Comparison of ENCODE assay signal across 8 mouse cellular contexts in the genomic region with DNA sequence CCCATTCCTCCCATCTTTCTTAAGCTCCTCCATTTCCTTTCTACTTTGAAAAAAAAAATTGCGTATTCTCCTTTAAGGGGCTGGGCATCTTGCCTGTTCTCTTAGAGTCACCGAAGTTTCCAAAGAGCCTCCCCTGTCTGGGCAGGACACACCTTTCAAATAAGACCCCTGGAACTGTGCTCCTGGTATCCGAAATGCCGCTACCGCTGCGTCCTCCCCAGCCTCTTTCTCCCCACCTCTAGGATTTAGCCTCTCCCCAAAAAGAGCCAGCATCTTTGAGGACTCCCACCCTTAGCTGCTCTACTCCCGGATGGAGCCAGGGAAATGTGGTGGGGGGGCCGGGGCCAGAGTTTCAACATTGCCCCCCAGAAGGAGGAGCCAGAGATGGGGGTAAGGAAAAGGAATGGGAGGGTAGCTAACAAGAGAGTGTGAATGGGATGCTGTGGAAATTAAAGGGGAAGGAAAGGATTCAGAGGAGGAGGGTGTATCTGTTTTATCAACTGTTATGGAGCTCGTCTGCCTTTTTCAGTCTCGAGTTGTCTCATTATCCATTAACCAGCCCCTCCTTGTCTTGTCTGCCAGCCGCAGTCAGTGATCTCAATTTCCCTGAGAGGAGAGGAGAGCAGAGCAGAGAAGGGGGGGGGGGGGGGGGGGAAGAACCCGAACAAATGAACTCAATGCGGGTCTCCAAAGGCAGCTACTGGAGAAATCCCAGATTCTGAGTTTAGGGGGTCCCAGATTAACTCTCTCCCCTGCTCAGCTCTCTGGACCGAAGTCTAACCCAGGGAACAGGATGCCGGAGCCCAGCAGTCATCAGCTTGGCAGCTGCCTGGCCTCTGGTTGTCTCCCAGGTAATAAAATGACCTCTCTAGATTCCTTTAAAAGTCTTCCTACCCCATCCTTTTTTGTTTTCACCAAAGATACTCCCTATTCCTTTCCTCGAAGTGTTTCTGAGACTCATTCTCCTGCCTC. TPM values are rescaled to one million over a fixed set of nuclear protein-coding genes. Genes with fewer than 3 reads are reported as not detected.
A peak's percentile ranks its signal among the peaks of the same experiment; 100 is the strongest.
DNase-seq lines count a peak whose midpoint lies in the region; ATAC-seq and TF ChIP-seq lines count a peak whose summit lies in the region.

A gene (plus strand): TSS at position 136 of the 972 bp plus-strand sequence.

- no peak for TF ChIP-seq POLR2A in ES-Bruce4 (IDR thresholded peaks at IDR 0.05; ENCODE audit: insufficient read depth, low read length)

- H3K9ac ChIP-seq in ES-Bruce4 (ENCODE audit: low read depth, poor library complexity, severe bottlenecking): peak within 1 kb of the TSS; percentile 42
- H3K9ac ChIP-seq in embryonic facial prominence, embryonic 11.5 days (replicated peaks; ENCODE audit: low read length): peak within 1 kb of the TSS; percentile 59
- H3K9ac ChIP-seq in neural tube, embryonic 12.5 days: peak within 1 kb of the TSS; percentile 64

- DNase-seq in 3134 (ENCODE audit: extremely low read depth, insufficient read length, low spot score): peak; percentile 42
- DNase-seq in embryonic facial prominence, embryonic 11.5 days (ENCODE audit: low spot score): peak; percentile 51
- peak; percentile 38 to 50 for DNase-seq in heart, postnatal 36 days
- DNase-seq in large intestine, adult 2 months (ENCODE audit: low read depth, low spot score): peak; percentile 45
- DNase-seq in ovary, postnatal 10 days (ENCODE audit: low spot score): no peak
- DNase-seq in right cerebral cortex, postnatal 36 days (ENCODE audit: low spot score in 2 of 2): no peak

- no peak for ATAC-seq in embryonic facial prominence, embryonic 11.5 days (replicated peaks; ENCODE audit: insufficient number of reproducible peaks, low FRiP score, low TSS enrichment, low read depth)
- no peak for ATAC-seq in neural tube, embryonic 12.5 days (ENCODE audit: low FRiP score, low read depth)

- peak within 1 kb of the TSS; percentile 86 for H3K27ac ChIP-seq in ES-Bruce4 (ENCODE audit: insufficient read depth, low read length)
- peak within 1 kb of the TSS; percentile 63 for H3K27ac ChIP-seq in embryonic facial prominence, embryonic 11.5 days (replicated peaks; ENCODE audit: low read depth, low read length)
- no peak within 1 kb of the TSS for H3K27ac ChIP-seq in neural tube, embryonic 12.5 days

- H3K9me3 ChIP-seq in ES-Bruce4 (replicated peaks; ENCODE audit: control insufficient read depth, insufficient read depth, low read length, poor library complexity, severe bottlenecking): no peaks in the 10 kb centered on the region
- H3K9me3 ChIP-seq in embryonic facial prominence, embryonic 11.5 days (replicated peaks; ENCODE audit: control insufficient read depth, low read length): no peaks in the 10 kb centered on the region
- no peaks in the 10 kb centered on the region for H3K9me3 ChIP-seq in neural tube, embryonic 12.5 days

- H3K4me3 ChIP-seq in ES-Bruce4 (ENCODE audit: low read depth, low read length): peak within 1 kb of the TSS; percentile 64
- H3K4me3 ChIP-seq in embryonic facial prominence, embryonic 11.5 days (ENCODE audit: low read depth, low read length): peak within 1 kb of the TSS; percentile 52
- H3K4me3 ChIP-seq in neural tube, embryonic 12.5 days: peak within 1 kb of the TSS; percentile 34

- peaks cover 5% of the 10 kb centered on the region for H3K4me1 ChIP-seq in ES-Bruce4 (ENCODE audit: control insufficient read depth, insufficient read depth, low read length)
- peaks cover 6% of the 10 kb centered on the region; the same call in 1 of the 2 replicates for H3K4me1 ChIP-seq in embryonic facial prominence, embryonic 11.5 days (ENCODE audit: control insufficient read depth, insufficient read depth, low read length)
- H3K4me1 ChIP-seq in neural tube, embryonic 12.5 days: peaks cover 16% of the 10 kb centered on the region

- no peak for TF ChIP-seq EP300 in ES-Bruce4 (IDR thresholded peaks at IDR 0.05; ENCODE audit: insufficient read depth, low read depth, low read length)

- no peaks in the 10 kb centered on the region for H3K36me3 ChIP-seq in ES-Bruce4 (ENCODE audit: control insufficient read depth, insufficient read depth, low read length, poor library complexity, severe bottlenecking)
- no peaks in the 10 kb centered on the region for H3K36me3 ChIP-seq in embryonic facial prominence, embryonic 11.5 days (replicated peaks; ENCODE audit: control insufficient read depth, insufficient read depth, low read depth, low read length)
- no peaks in the 10 kb centered on the region for H3K36me3 ChIP-seq in neural tube, embryonic 12.5 days

- intact Hi-C loops in heart, postnatal 36 days (cut with DNase I): no loop called here

- 11% methylated on average over 16 of the region's 16 CpGs for WGBS in embryonic facial prominence, embryonic 11.5 days
- 3% methylated on average over 16 of the region's 16 CpGs for WGBS in large intestine, adult 2 months
- 3% methylated on average over 16 of the region's 16 CpGs for WGBS in neural tube, embryonic 12.5 days

- no peak for TF ChIP-seq CTCF in ES-Bruce4 (IDR thresholded peaks at IDR 0.05; ENCODE audit: low read depth, low read length)

- no peaks in the 10 kb centered on the region for H3K27me3 ChIP-seq in ES-Bruce4 (ENCODE audit: control insufficient read depth, insufficient read depth, low read length, poor library complexity, severe bottlenecking)
- H3K27me3 ChIP-seq in embryonic facial prominence, embryonic 11.5 days (ENCODE audit: control insufficient read depth, insufficient read depth, low read length): no peaks in the 10 kb centered on the region
- H3K27me3 ChIP-seq in neural tube, embryonic 12.5 days (replicated peaks): no peaks in the 10 kb centered on the region

- peak within 1 kb of the TSS; percentile 82 for H3K4me2 ChIP-seq in embryonic facial prominence, embryonic 11.5 days (ENCODE audit: low read depth, low read length)
- H3K4me2 ChIP-seq in neural tube, embryonic 12.5 days (replicated peaks): peak within 1 kb of the TSS; percentile 75

RNA-seq across cellular contexts. Expression of the gene that starts here (rescaled TPM):
- polyA plus RNA-seq in ES-Bruce4 (2011; ENCODE audit: insufficient read depth, insufficient read length, low read depth, missing spikeins): 4.3 and 7.4 TPM in 2 replicates
- 25.0 and 28.4 TPM in 2 replicates for polyA plus RNA-seq in embryonic facial prominence, embryonic 11.5 days (2014; fragmentation: Nextera tagmentation; extraction: Ambion mirVana)
- total RNA-seq in heart, postnatal 36 days (2021): 1 to 10 TPM; 2.0 to 5.6 TPM
- 60.8 and 66.6 TPM in 2 replicates for polyA plus RNA-seq in large intestine, adult 2 months (2012; rRNA removed)
- polyA plus RNA-seq in neural tube, embryonic 12.5 days (2016; fragmentation: Nextera tagmentation; extraction: Ambion mirVana): 9.8 and 14.1 TPM in 2 replicates

Comparison
In these comparisons a context has a peak if more than half of its experiments do, and no peak if none do; other contexts are left out.
1. DNase-seq: peak in 3134 (single experiment), embryonic facial prominence, embryonic 11.5 days (single experiment), heart, postnatal 36 days (2 of 2) and large intestine, adult 2 months (single experiment); none in ovary, postnatal 10 days (single experiment) and right cerebral cortex, postnatal 36 days (0 of 2).
2. Peak in every context shown above with its lines, with median percentiles within 50 percentile points of each other: H3K4me3 ChIP-seq and H3K9ac ChIP-seq.